Mouse (Mus musculus) neural tube, embryonic 13.5 days (tissue): ENCODE measurements around the gene Rnase9. TPM values are rescaled to one million over a fixed set of nuclear protein-coding genes. Genes with fewer than 3 reads are reported as not detected.
A peak's percentile ranks its signal among the peaks of the same experiment; 100 is the strongest.

Experiments used
- ATAC-seq: fragments of 200-750 bp; cut with Nextera tagmentation; 2 replicates; pipeline ENCODE4 v1.8.0; 2017; ENCODE audit warnings: low read depth, mild to moderate bottlenecking, moderate TSS enrichment, moderate library complexity
- H3K27ac ChIP-seq: fragments of 300-500 bp; sonication (generic); replicated peaks from 2 replicates; pipeline ENCODE4 v1.5.1; 2015; ENCODE audit warnings: moderate library complexity, mild to moderate bottlenecking, inconsistent platforms
- H3K27me3 ChIP-seq: fragments of 300-500 bp; sonication (generic); 2 replicates; pipeline ENCODE4 v1.6.1; 2015; ENCODE audit warnings: mild to moderate bottlenecking, inconsistent platforms
- H3K36me3 ChIP-seq: fragments of 300-500 bp; sonication (generic); 2 replicates; pipeline ENCODE4 v1.6.1; 2015; ENCODE audit warnings: mild to moderate bottlenecking, inconsistent platforms
- H3K4me1 ChIP-seq: fragments of 300-500 bp; sonication (generic); replicated peaks from 2 replicates; pipeline ENCODE4 v1.6.1; 2015; ENCODE audit warnings: inconsistent platforms
- H3K4me2 ChIP-seq: fragments of 300-500 bp; sonication (generic); 2 replicates; pipeline ENCODE4 v1.6.1; 2015; ENCODE audit warnings: inconsistent platforms, mild to moderate bottlenecking, moderate library complexity
- H3K4me3 ChIP-seq: fragments of 300-500 bp; sonication (generic); 2 replicates; pipeline ENCODE4 v1.5.1; 2015; ENCODE audit warnings: mild to moderate bottlenecking, inconsistent platforms
- H3K9ac ChIP-seq: fragments of 300-500 bp; sonication (generic); 2 replicates; pipeline ENCODE4 v1.6.1; 2015; ENCODE audit warnings: moderate library complexity, mild to moderate bottlenecking, inconsistent platforms
- H3K9me3 ChIP-seq: fragments of 300-500 bp; sonication (generic); 2 replicates; pipeline ENCODE4 v1.6.1; 2016; ENCODE audit warnings: inconsistent platforms
- WGBS: fragments of 180-500 bp; shearing (Covaris S2); methylation state at CpG from one replicate; pipeline ENCODE4 v1.1.7; 2015; 5-methylcytosine and 5-hydroxymethylcytosine counted together
- polyA plus RNA-seq: library from polyadenylated mRNA; unstranded; fragments of >200 nt; fragmentation: Nextera tagmentation; extraction: Ambion mirVana; gene quantifications from 2 replicates; pipeline ENCODE4 v1.2.1, GENCODE M21; 2015

Rnase9 gene
- polyA plus RNA-seq, 1 experiment from 2014 or later: not detected

DNA sequence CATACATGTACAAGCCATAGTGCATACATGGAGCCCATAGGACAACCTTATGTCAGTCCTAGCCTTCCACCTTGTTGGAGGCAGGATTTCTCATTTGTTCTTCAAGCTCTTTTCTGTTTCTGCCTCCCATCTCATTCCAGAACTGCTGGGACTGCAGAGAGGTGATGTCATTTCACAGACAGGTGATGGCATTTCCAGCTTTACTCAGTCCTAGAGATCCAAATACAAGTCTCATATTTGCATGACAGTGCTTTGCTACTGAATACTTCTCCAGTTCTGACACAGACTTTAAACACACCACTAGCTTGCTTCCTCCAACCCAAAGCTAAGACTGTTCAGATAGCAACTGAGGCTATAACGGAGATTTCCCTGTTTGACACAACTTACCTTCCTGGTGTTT is 37.5 kb upstream of the Rnase9 start:
- no peak overlapping the region for H3K4me2 ChIP-seq
- no peak for ATAC-seq
- H3K27me3 ChIP-seq: peaks cover 22% of the 10 kb centered on the region
- H3K9me3 ChIP-seq: no peaks in the 10 kb centered on the region
- no peak overlapping the region for H3K4me3 ChIP-seq
- no peaks in the 10 kb centered on the region for H3K36me3 ChIP-seq
- no peak overlapping the region for H3K27ac ChIP-seq
- H3K9ac ChIP-seq: no peak overlapping the region
- WGBS: 92% methylated on average over 1 of the region's 1 CpGs
- H3K4me1 ChIP-seq: peaks cover 12% of the 10 kb centered on the region

DNA sequence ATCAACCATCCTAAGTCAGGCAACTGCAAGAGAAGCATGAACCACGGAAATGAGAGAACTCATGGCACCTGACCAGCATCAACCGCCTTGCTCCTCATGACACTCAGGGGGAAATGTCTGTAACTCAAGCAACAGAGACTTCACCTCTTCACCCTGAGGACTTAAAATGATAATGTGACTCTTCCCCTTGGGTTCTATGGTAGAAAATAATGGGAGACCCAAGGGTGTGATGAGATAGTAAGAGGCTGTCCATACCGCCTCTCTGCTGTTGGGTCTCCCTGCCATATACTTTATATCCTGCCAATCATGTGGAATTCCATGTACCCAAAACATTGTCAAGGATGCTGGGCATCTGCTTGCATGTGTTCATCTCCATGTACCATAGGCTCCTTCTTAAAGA is 32.7 kb upstream of the Rnase9 start, which contains the start of gene Olfr750:
Gene Olfr750 (minus strand): TSS at position 101 of the 400 bp plus-strand sequence.
- 85% methylated on average over 3 of the region's 3 CpGs for WGBS
- Histone ChIP-seq H3K27ac (no peak within 1 kb of the TSS), H3K4me3 (no peak within 1 kb of the TSS), H3K27me3 (no peaks in the 10 kb centered on the region), H3K9ac (no peak within 1 kb of the TSS), H3K4me1 (no peaks in the 10 kb centered on the region), H3K4me2 (no peak within 1 kb of the TSS), H3K36me3 (no peaks in the 10 kb centered on the region), H3K9me3 (no peaks in the 10 kb centered on the region)
- ATAC-seq: no peak

DNA sequence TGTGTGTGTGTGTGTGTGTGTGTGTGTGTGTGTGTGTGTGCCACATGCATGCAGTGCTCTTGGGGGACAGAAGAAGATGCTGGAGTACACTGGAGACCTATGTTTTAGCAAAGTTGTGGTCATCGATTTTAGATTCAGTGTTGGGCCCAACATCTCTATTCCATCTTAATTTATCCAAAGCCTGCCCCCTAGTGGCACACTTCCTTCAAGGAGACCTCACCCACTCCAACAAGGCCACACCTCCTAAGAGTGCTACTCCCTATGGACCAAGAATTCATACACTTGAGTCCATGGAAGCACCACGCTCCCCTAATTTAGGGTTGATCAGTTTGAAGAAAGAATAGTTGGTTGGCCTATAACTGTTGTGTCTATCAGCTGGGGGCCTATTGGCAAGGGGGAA is 27.9 kb upstream of the Rnase9 start:
- no peak overlapping the region for H3K4me3 ChIP-seq
- WGBS: 89% methylated on average over 2 of the region's 2 CpGs
- no peak overlapping the region for H3K4me2 ChIP-seq
- peaks cover 10% of the 10 kb centered on the region; the same call in 1 of the 2 replicates for H3K4me1 ChIP-seq
- H3K9me3 ChIP-seq: no peaks in the 10 kb centered on the region
- no peak overlapping the region for H3K9ac ChIP-seq
- H3K27ac ChIP-seq: no peak overlapping the region
- peaks cover 3% of the 10 kb centered on the region; the same call in 1 of the 2 replicates for H3K27me3 ChIP-seq
- no peak for ATAC-seq
- H3K36me3 ChIP-seq: no peaks in the 10 kb centered on the region

DNA sequence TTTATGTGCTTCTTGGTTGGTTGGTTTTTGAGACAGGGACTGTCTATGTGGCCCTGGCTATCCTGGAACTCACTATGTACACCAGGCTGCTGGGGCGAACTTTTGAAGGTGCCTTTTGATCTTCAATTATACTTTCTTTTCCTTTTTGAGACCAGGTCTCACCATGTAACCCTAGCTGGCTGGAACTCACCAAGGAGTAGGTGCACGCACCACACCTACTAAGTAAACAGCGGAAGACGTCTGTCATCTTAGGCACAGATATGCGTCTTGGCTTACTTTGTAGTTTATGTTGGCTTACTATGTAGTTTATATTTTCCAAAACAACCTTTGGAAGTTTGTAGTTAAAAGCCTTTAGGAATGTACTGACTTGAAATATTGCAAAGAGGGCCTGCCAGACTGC is 27.3 kb upstream of the Rnase9 start:
- 86% methylated on average over 5 of the region's 5 CpGs for WGBS
- Histone ChIP-seq H3K36me3 (no peaks in the 10 kb centered on the region), H3K4me1 (peaks cover 10% of the 10 kb centered on the region; the same call in 1 of the 2 replicates), H3K4me2 (no peak overlapping the region), H3K9me3 (no peaks in the 10 kb centered on the region), H3K4me3 (no peak overlapping the region), H3K27ac (no peak overlapping the region), H3K27me3 (peaks cover 3% of the 10 kb centered on the region; the same call in 1 of the 2 replicates), H3K9ac (no peak overlapping the region)
- ATAC-seq: no peak

DNA sequence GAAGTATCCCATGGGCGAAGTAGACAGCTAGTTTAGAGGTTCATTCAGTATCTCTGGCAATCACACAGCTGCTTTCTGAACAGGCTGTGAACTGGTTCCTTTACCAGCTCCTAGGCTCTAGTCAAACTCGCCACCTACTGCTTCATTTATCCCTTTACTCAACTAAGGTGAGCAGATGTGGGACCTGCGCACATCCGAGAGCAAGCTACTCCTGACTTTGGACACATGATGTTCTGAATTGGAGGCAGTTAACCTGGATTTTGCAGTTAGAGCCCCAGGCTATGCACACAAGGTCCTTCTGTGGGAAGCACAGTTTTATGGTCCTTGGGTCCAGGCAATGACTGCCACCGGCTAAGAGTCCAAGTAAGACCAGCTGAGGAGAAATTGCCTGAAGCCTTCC is 19.1 kb upstream of the Rnase9 start:
- H3K9me3 ChIP-seq: no peaks in the 10 kb centered on the region
- H3K4me2 ChIP-seq: no peak overlapping the region
- H3K27me3 ChIP-seq: no peaks in the 10 kb centered on the region
- WGBS: 85% methylated on average over 5 of the region's 5 CpGs
- no peak overlapping the region for H3K9ac ChIP-seq
- no peaks in the 10 kb centered on the region; the same call in 1 of the 2 replicates for H3K4me1 ChIP-seq
- H3K4me3 ChIP-seq: no peak overlapping the region
- no peak for ATAC-seq
- H3K27ac ChIP-seq: no peak overlapping the region
- no peaks in the 10 kb centered on the region for H3K36me3 ChIP-seq

DNA sequence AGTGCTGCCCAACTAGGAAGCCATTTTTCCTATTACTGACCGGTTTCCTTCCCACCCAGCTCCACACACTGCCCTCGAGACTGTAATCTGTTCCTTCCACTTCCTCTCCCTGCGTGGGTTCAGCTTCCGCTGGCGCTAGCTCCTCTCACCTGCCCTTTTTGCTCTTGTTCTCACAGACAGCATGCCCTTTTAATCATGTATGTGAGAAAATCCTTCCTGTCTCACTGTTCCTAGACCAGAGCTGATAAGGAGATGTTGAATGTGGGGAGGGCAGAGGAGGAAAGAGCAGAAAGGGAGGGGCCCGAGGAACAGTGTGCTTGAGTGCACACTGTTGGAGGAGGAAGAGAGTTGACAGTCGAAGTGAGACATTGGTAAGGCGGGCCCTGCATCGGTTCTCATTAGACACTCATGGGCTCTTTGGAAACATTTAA is 15.7 kb upstream of the Rnase9 start, which contains the start of gene Rnase12:
Gene Rnase12 (minus strand): TSS at position 261 of the 431 bp plus-strand sequence.
- Histone ChIP-seq H3K9me3 (no peaks in the 10 kb centered on the region), H3K4me3 (no peak within 1 kb of the TSS), H3K4me1 (peaks cover 12% of the 10 kb centered on the region), H3K27ac (no peak within 1 kb of the TSS), H3K4me2 (no peak within 1 kb of the TSS), H3K9ac (no peak within 1 kb of the TSS), H3K27me3 (no peaks in the 10 kb centered on the region), H3K36me3 (no peaks in the 10 kb centered on the region)
- ATAC-seq: no peak
- WGBS: 77% methylated on average over 9 of the region's 9 CpGs

DNA sequence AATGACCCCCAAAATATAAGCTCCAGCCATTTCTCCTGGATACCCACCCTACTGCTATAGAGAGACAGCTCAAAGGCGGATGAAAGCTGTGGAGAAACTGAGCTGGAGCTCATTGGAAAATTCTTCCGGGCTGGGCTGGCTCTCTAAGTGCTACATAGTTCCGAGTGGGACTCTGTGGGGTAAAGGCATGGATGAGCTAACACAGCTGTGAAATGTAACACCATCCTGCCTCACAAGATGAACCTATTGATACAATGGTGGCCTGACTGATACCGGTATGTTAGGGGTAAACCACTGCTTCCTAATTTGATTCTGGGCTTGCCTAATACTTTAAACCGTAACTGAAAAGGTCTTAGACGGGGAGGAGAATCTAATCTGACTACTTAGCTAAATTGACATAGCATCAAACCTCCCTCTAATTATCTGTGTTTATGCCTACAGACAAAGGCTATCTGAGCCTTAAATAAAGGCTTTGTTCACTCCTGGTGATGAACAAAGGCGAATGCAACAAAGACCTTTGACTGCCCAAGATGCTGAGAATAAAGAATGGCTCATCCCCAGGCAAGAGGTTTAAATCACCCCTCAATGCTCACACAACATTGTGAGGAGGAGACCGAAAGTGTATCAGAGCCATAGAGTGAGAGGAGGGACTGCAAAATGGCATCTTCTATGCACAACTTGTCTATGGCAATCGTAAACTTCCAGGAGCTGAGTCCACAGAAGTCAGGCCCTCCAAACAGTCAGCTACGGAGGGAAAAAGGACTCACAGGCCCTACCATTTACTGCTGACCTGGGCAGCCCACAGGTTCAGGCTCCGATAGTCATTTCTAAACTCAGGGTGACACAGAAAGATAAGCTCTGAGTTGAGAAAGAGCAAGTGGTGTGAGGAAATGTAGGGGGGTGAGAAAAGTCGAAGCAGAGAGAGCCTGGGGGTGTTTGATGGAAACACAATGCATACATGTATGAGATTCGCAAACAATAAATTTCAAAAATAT is 12.9 kb upstream of the Rnase9 start:
- Histone ChIP-seq H3K4me2 (peak overlapping the region; percentile 5; the same call in 1 of the 2 replicates), H3K27me3 (no peaks in the 10 kb centered on the region), H3K4me1 (peaks cover 12% of the 10 kb centered on the region; the same call in 1 of the 2 replicates), H3K36me3 (no peaks in the 10 kb centered on the region), H3K9ac (no peak overlapping the region), H3K4me3 (no peak overlapping the region), H3K27ac (no peak overlapping the region), H3K9me3 (no peaks in the 10 kb centered on the region)
- 28% methylated on average over 13 of the region's 13 CpGs for WGBS
- ATAC-seq: peak; percentile 23; the same call in 1 of the 2 replicates

DNA sequence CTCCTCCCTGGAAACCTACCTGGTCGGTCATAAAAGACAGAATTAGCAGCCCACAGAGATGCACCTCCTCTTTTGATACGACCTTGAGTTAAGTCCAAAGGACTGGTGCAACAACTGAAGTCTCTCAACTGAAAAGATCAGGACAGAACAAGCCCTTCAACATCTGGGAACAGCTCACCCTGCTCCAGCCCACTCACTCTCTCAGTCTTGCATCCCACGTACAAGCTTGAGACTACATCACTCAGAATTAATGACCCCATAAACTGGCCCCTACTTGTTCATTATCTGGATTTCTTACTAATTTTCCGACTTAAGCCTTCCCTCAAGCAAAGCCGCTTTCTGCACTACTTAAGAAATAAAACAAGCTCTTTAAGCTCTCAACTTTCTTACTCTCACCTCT is 11.5 kb upstream of the Rnase9 start:
- H3K36me3 ChIP-seq: no peaks in the 10 kb centered on the region
- 60% methylated on average over 5 of the region's 5 CpGs for WGBS
- no peaks in the 10 kb centered on the region for H3K27me3 ChIP-seq
- H3K9me3 ChIP-seq: no peaks in the 10 kb centered on the region
- no peak overlapping the region for H3K27ac ChIP-seq
- H3K4me1 ChIP-seq: peaks cover 12% of the 10 kb centered on the region; the same call in 1 of the 2 replicates
- H3K4me2 ChIP-seq: no peak overlapping the region
- no peak overlapping the region for H3K9ac ChIP-seq
- ATAC-seq: no peak
- no peak overlapping the region for H3K4me3 ChIP-seq

DNA sequence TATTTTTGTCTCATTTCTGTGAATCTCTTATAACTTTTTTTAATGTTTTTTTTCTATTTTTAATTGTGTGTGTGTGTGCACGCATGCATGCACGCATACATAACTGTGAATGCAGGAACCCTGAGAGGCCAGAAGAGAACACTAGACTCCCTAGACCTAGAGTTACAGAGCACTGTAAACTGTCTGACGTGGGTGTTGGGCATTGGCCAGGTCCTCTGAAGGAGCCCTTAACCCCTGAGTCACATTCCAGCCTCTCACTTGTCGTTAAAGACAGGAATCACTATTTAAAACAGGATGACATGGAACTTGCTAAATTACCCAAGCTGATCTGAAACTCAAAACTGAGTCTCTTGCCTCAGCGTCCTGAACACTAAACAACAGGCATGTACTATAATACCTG is 10.3 kb upstream of the Rnase9 start:
- WGBS: 67% methylated on average over 5 of the region's 5 CpGs
- ATAC-seq: no peak

DNA sequence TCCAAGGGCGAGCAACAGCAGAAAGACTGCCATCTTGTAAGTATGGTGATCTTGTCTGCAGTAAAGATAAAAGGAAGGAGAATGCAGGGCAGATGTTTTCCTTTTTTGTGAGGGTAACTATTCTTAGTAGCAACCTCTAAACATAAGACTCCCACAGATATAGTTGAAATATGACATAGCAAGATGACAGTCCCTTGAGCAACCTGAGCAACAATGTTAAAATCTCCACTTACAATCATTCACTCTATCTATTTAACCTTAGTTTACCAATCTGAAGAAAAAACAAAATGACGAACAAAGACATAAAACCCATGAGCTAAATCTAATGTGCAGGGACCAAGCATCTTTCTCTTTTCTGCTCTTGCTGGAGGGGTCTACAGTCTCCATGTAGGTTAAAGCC is 8.4 kb upstream of the Rnase9 start, which contains the start of gene Rnase11:
Gene Rnase11 (minus strand): TSS at position 101 of the 400 bp plus-strand sequence.
- Histone ChIP-seq H3K9me3 (no peaks in the 10 kb centered on the region), H3K9ac (no peak within 1 kb of the TSS), H3K27ac (no peak within 1 kb of the TSS), H3K27me3 (no peaks in the 10 kb centered on the region), H3K36me3 (no peaks in the 10 kb centered on the region), H3K4me2 (no peak within 1 kb of the TSS), H3K4me1 (peaks cover 12% of the 10 kb centered on the region; the same call in 1 of the 2 replicates), H3K4me3 (no peak within 1 kb of the TSS)
- ATAC-seq: no peak
- WGBS: 89% methylated on average over 2 of the region's 2 CpGs

More for the DNA sequence above, 10.3 kb upstream of the Rnase9 start:
- Histone ChIP-seq H3K27ac (no peak overlapping the region), H3K4me2 (no peak overlapping the region), H3K36me3 (no peaks in the 10 kb centered on the region), H3K4me1 (peaks cover 12% of the 10 kb centered on the region; the same call in 1 of the 2 replicates), H3K27me3 (no peaks in the 10 kb centered on the region), H3K9ac (no peak overlapping the region), H3K9me3 (no peaks in the 10 kb centered on the region), H3K4me3 (no peak overlapping the region)

DNA sequence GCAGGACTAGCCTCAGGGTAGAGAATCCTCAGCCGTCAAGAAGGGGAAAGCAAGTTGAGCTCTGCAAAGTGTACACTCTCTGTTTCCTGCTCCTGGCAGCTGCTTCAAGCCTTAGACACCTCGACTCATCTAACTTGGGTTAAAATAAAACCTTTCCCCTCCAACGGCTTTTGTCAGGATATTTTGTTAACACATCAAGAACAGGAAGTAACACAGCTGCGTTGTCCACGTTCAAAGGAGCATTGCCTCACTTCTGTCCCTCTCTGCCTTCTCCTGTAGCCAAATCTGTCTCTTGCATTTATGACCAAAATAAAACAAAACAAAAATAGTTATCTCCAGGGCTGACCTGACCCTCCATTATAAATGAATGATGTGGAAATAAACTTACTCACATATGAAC is 6.2 kb upstream of the Rnase9 start:
- Histone ChIP-seq H3K27me3 (no peaks in the 10 kb centered on the region), H3K9me3 (no peaks in the 10 kb centered on the region), H3K4me3 (no peak overlapping the region), H3K9ac (no peak overlapping the region), H3K4me1 (no peaks in the 10 kb centered on the region), H3K27ac (no peak overlapping the region), H3K36me3 (no peaks in the 10 kb centered on the region), H3K4me2 (no peak overlapping the region)
- no peak for ATAC-seq
- WGBS: 72% methylated on average over 5 of the region's 5 CpGs

DNA sequence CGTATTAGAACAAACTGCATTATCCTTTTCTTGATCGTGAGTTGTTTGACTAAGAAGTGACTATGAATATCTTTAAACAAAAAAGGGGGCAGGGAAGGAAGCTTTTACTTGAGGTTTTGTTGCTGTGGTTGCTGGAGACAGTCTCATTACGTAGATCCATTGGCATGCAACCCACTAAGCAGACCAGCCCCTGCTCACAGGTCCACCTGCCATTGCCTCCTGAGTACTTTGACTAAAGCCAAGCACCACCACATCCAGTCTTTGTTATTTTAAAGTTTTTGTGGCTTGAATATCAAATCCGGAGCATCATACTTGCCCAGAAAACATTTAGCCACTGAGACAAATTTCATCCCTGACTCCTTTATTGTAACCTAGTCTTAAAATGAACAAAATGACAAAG is 5.5 kb downstream of the Rnase9 start:
- Histone ChIP-seq H3K9me3 (no peaks in the 10 kb centered on the region), H3K27me3 (no peaks in the 10 kb centered on the region), H3K9ac (no peak overlapping the region), H3K27ac (no peak overlapping the region), H3K4me1 (no peaks in the 10 kb centered on the region), H3K4me3 (no peak overlapping the region), H3K36me3 (no peaks in the 10 kb centered on the region), H3K4me2 (no peak overlapping the region)
- 84% methylated on average over 4 of the region's 4 CpGs for WGBS
- ATAC-seq: no peak
